Mouse (Mus musculus) midbrain, embryonic 13.5 days (tissue): ENCODE data around the gene Zfp319. TPM values are rescaled to one million over a fixed set of nuclear protein-coding genes. Genes with fewer than 3 reads are reported as not detected.
"Not testable (repeated sequence)": the region's sequence is repeated elsewhere in the genome, so short reads cannot be mapped to it uniquely, and the experiment has no call there.

Experiments used
- ATAC-seq: fragments of 200-750 bp; cut with Nextera tagmentation; 2 replicates; pipeline ENCODE4 v1.8.0; 2017; ENCODE audit warnings: mild to moderate bottlenecking, moderate TSS enrichment, moderate library complexity
- H3K27ac ChIP-seq: fragments of 300-500 bp; sonication (generic); 2 replicates; pipeline ENCODE4 v1.5.1; 2015; ENCODE audit warnings: inconsistent platforms, mild to moderate bottlenecking, moderate library complexity
- H3K27me3 ChIP-seq: fragments of 300-500 bp; sonication (generic); 2 replicates; pipeline ENCODE4 v1.6.1; 2015; ENCODE audit warnings: mild to moderate bottlenecking, inconsistent platforms
- H3K36me3 ChIP-seq: fragments of 300-500 bp; sonication (generic); 2 replicates; pipeline ENCODE4 v1.6.1; 2015; ENCODE audit warnings: mild to moderate bottlenecking, inconsistent platforms
- H3K4me1 ChIP-seq: fragments of 300-500 bp; sonication (generic); replicated peaks from 2 replicates; pipeline ENCODE4 v1.6.1; 2015; ENCODE audit warnings: inconsistent platforms
- H3K4me2 ChIP-seq: fragments of 300-500 bp; sonication (generic); replicated peaks from 2 replicates; pipeline ENCODE4 v1.6.1; 2015; ENCODE audit warnings: moderate library complexity, mild to moderate bottlenecking, inconsistent platforms
- H3K4me3 ChIP-seq: fragments of 300-500 bp; sonication (generic); replicated peaks from 2 replicates; pipeline ENCODE4 v1.5.1; 2015; ENCODE audit warnings: mild to moderate bottlenecking, inconsistent platforms
- H3K9ac ChIP-seq: fragments of 300-500 bp; sonication (generic); replicated peaks from 2 replicates; pipeline ENCODE4 v1.6.1; 2015; ENCODE audit warnings: mild to moderate bottlenecking, inconsistent platforms
- H3K9me3 ChIP-seq: fragments of 300-500 bp; sonication (generic); 2 replicates; pipeline ENCODE4 v1.6.1; 2016; ENCODE audit warnings: mild to moderate bottlenecking, inconsistent platforms
- WGBS: fragments of 180-500 bp; shearing (Covaris S2); methylation state at CpG from one replicate; pipeline ENCODE4 v1.1.7; 2015; 5-methylcytosine and 5-hydroxymethylcytosine counted together
- polyA plus RNA-seq: library from polyadenylated mRNA; unstranded; fragments of >200 nt; fragmentation: Nextera tagmentation; extraction: Ambion mirVana; gene quantifications from 2 replicates; pipeline ENCODE4 v1.2.1, GENCODE M21; 2015

Gene Zfp319
- polyA plus RNA-seq = 18.3 and 19.5 TPM in 2 replicates

GRCm38 (mm10) chr8:95331720-95332436, at the start of gene Zfp319, which contains the start of gene Usb1:
Gene Zfp319 (minus strand): TSS chr8:95331950.
Gene Usb1 (plus strand): TSS chr8:95332284.
- Histone ChIP-seq H3K27ac (peak within 1 kb of the TSS; percentile 92), H3K9me3 (no peaks in the 10 kb centered on the region), H3K27me3 (no peaks in the 10 kb centered on the region), H3K9ac (peak within 1 kb of the TSS; percentile 98), H3K4me3 (peak within 1 kb of the TSS; percentile 85), H3K4me2 (peak within 1 kb of the TSS; percentile 85), H3K4me1 (peaks cover 31% of the 10 kb centered on the region), H3K36me3 (peaks cover 36% of the 10 kb centered on the region)
- peak; percentile 94 for ATAC-seq
- WGBS = under 1% methylated on average over 77 of the region's 80 CpGs

GRCm38 (mm10) chr8:95380953-95381352, 49.2 kb upstream of the Zfp319 start:
- H3K9me3 ChIP-seq = 0 out of 2 replicates have a peak, but pooled peaks cover 3% of the 10 kb centered on the region
- no peaks in the 10 kb centered on the region for H3K27me3 ChIP-seq
- H3K4me1 ChIP-seq = no peaks in the 10 kb centered on the region
- H3K9ac ChIP-seq = no peak overlapping the region
- H3K4me3 ChIP-seq = no peak overlapping the region
- H3K36me3 ChIP-seq = no peaks in the 10 kb centered on the region
- no peak overlapping the region for H3K27ac ChIP-seq
- ATAC-seq = no peak
- no peak overlapping the region for H3K4me2 ChIP-seq

DNA sequence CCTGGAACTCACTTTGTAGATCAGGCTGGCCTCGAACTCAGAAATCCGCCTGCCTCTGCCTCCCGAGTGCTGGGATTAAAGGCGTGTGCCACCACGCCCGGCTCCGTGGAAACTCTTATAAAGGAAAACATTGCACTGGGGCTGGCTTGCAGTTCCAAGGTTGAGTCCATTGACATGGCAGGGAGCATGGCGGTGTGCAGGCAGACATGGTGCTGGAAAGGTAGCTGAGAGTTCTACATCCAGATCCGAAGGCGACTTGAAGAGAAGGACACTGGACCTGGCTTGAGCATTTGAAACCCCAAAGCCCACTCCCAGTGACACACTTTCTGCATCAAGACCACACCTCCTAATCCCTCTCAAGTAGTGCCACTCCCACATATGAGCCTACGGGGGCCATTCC, 47.2 kb upstream of the Zfp319 start:
- not testable (repeated sequence) for ATAC-seq, H3K36me3 ChIP-seq, H3K4me3 ChIP-seq, H3K27ac ChIP-seq, H3K9me3 ChIP-seq, H3K4me1 ChIP-seq, H3K27me3 ChIP-seq, H3K4me2 ChIP-seq, H3K9ac ChIP-seq
- 96% methylated on average over 11 of the region's 11 CpGs for WGBS

DNA sequence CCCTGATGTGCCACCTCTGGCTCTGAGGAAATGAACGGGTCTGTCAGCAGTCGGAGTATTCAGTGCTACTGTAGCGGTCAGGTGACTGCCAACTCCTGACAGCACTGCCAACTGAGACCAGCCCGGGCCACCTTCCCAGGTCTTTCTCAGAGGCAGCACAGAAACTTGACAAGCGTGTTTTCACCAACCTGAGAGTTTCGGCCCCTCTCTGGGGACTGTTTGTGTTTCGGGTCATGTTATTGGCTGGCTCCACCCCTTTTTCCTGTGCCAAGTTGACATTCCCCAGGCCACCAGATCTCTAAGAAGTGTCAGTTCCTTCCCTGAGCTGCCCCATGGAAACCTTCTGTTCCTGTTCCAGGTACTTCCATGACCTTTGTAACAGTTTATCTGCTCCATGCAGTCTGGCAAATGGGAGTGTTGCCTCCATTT, 46.1 kb upstream of the Zfp319 start:
- H3K4me1 ChIP-seq = no peaks in the 10 kb centered on the region
- H3K27me3 ChIP-seq = no peaks in the 10 kb centered on the region
- no peak overlapping the region for H3K9ac ChIP-seq
- H3K4me2 ChIP-seq = no peak overlapping the region
- ATAC-seq = no peak
- peaks cover 11% of the 10 kb centered on the region for H3K36me3 ChIP-seq
- H3K27ac ChIP-seq = no peak overlapping the region
- no peak overlapping the region for H3K4me3 ChIP-seq
- WGBS = 73% methylated on average over 7 of the region's 7 CpGs
- H3K9me3 ChIP-seq = 0 out of 2 replicates have a peak, but pooled peaks cover 3% of the 10 kb centered on the region

DNA sequence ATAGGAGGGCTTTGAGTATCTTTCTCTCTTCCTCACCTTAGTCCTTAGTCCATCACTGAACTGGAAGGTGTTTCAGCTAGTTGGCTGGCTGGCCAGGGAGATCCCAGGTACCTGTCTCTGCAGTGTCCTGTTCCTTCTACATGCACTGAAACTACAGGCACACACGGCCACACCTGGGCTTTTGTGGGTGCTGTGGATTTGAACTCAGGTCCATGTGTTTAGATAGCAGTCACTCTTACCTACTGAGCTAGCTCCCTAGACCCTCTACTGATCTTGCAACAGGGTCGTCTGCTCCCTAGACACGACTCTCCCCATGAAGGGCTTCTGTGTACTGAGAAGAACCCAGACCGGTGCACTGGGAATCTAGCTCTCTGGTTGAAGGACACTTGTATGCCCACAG, 45.4 kb upstream of the Zfp319 start:
- Histone ChIP-seq H3K27me3 (no peaks in the 10 kb centered on the region), H3K36me3 (peaks cover 19% of the 10 kb centered on the region), H3K9ac (no peak overlapping the region), H3K4me3 (no peak overlapping the region), H3K4me1 (no peaks in the 10 kb centered on the region), H3K4me2 (no peak overlapping the region), H3K27ac (no peak overlapping the region), H3K9me3 (0 out of 2 replicates have a peak, but pooled peaks cover 3% of the 10 kb centered on the region)
- no peak for ATAC-seq
- WGBS = 83% methylated on average over 4 of the region's 4 CpGs

- Histone ChIP-seq H3K4me2 (no peak overlapping the region), H3K27ac (no peak overlapping the region), H3K9me3 (0 out of 2 replicates have a peak, but pooled peaks cover 3% of the 10 kb centered on the region), H3K4me1 (no peaks in the 10 kb centered on the region), H3K4me3 (no peak overlapping the region), H3K27me3 (no peaks in the 10 kb centered on the region), H3K9ac (no peak overlapping the region), H3K36me3 (peaks cover 25% of the 10 kb centered on the region)
- ATAC-seq = no peak
- WGBS = 88% methylated on average over 12 of the region's 12 CpGs
Measured at GRCm38 (mm10) chr8:95376309-95376999, 44.7 kb upstream of the Zfp319 start.

GRCm38 (mm10) chr8:95375374-95375930, 43.7 kb upstream of the Zfp319 start:
- H3K9me3 ChIP-seq = 0 out of 2 replicates have a peak, but pooled peaks cover 3% of the 10 kb centered on the region
- 94% methylated on average over 7 of the region's 7 CpGs for WGBS
- ATAC-seq = no peak
- no peaks in the 10 kb centered on the region for H3K27me3 ChIP-seq
- H3K27ac ChIP-seq = no peak overlapping the region
- no peak overlapping the region for H3K4me3 ChIP-seq
- H3K9ac ChIP-seq = no peak overlapping the region
- H3K4me1 ChIP-seq = no peaks in the 10 kb centered on the region
- H3K4me2 ChIP-seq = no peak overlapping the region
- peaks cover 35% of the 10 kb centered on the region for H3K36me3 ChIP-seq

DNA sequence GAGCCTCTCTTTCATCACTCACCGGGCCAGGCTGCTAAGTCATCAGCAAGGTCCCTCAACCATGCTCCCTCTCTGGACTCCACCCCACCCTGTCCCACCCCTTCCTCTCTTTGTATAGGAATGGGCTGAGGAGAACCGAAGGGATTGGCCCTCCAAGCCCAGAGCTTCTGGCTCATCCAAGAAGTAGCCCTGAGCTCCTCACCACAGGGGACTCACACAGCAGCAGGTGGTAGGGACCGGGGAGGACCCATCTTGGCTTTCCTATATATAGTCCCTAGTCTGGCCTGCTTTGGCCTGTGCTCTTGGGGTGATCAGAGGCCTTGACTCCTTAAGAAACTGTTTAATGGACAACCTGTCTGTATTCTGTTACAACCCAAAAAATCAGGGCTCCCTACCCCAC, 42.7 kb upstream of the Zfp319 start:
- Histone ChIP-seq H3K27ac (no peak overlapping the region), H3K4me2 (no peak overlapping the region), H3K9me3 (0 out of 2 replicates have a peak, but pooled peaks cover 3% of the 10 kb centered on the region), H3K4me1 (no peaks in the 10 kb centered on the region), H3K9ac (no peak overlapping the region), H3K4me3 (no peak overlapping the region), H3K36me3 (peaks cover 46% of the 10 kb centered on the region), H3K27me3 (no peaks in the 10 kb centered on the region)
- WGBS = 83% methylated on average over 3 of the region's 3 CpGs
- no peak for ATAC-seq

DNA sequence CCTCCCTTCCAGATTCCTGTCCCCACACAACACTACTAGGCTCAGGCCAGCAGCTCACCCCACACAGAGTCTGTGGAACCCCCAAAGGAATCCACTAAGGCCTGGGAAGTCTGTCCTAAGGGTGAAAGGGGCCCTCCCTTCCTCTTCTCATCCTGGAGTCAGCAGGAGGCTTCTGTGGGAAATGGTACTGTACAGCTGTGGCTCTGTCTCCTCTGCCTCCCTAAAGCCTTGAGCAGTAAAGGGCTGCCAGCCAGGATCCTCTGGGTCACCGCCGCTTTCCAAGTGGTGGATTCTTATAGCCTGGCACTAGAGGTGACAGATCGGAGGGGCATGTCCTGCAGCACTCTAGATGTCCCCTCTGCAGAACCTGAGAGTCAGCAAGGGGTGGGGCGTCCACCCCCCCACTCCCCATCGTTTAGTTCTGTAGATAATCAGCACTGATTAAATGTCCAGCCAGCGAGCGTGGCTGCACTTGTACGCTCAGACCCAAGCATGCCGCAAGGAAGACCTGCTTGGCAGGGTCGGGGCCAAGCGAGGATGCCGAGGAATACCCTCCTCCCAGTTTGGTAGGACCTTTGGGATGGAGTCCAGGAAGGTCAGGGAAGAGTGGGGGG, 41.7 kb upstream of the Zfp319 start:
- 88% methylated on average over 12 of the region's 12 CpGs for WGBS
- Histone ChIP-seq H3K4me1 (no peaks in the 10 kb centered on the region), H3K27ac (no peak overlapping the region), H3K27me3 (no peaks in the 10 kb centered on the region), H3K9ac (no peak overlapping the region), H3K4me3 (no peak overlapping the region), H3K36me3 (peaks cover 55% of the 10 kb centered on the region), H3K9me3 (no peaks in the 10 kb centered on the region), H3K4me2 (no peak overlapping the region)
- no peak for ATAC-seq

DNA sequence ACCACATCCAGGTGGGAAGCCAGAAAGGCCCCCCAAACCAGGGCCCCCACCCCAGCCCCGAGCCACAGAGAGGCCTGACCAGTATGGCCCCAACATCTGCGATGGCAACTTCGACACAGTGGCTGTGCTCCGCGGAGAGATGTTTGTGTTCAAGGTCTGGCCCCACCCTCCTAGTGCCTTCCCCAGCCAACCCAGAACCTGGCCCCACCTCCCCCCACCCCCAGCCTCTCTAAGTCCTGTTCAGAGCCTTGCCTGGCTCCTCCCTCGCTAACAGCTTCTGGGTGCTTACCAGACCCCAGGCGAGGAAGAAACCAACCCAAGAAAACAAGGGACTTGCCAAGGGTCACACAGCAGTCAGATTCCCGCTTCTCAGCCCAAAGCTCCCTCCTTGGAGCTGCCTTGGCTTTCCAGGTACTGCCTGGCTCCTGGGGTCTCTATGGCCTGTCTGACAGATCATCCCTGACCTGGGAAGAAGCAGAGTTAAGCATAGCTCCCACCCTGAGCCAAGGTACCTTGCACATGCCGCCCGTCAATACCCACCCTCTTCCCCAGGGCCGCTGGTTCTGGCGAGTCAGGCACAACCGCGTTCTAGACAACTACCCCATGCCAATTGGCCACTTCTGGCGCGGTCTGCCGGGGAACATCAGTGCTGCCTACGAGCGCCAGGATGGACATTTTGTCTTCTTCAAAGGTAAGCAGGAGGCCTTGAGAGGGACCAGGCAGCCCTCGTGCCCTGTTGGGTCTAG, 38.0 kb upstream of the Zfp319 start:
- 55% methylated on average over 20 of the region's 20 CpGs for WGBS

DNA sequence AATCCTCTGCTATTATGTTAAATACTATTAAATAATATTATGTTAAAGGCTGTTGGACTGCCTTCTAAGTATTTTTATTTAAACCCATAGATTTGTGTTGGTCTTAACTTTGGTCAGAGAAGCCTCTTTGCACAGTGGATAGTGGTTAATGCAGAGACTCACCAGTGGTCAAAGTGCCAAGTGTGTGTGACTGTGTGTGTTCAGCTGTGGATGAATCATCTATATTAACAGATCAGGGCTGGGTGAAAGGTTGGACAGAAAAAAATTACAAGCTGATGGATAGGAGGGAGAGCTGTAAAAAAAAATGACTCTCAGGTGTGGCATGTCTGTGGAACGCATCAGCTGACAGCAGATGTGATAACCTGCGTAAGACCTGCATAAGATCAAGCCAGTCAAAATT, 32.1 kb upstream of the Zfp319 start:
- WGBS = 94% methylated on average over 2 of the region's 2 CpGs

More for the DNA sequence above, 38.0 kb upstream of the Zfp319 start:
- ATAC-seq = no peak
- H3K27me3 ChIP-seq = no peaks in the 10 kb centered on the region
- H3K9me3 ChIP-seq = no peaks in the 10 kb centered on the region
- H3K4me3 ChIP-seq = no peak overlapping the region
- peaks cover 67% of the 10 kb centered on the region for H3K36me3 ChIP-seq
- no peaks in the 10 kb centered on the region for H3K4me1 ChIP-seq
- no peak overlapping the region for H3K9ac ChIP-seq
- no peak overlapping the region for H3K4me2 ChIP-seq
- no peak overlapping the region for H3K27ac ChIP-seq

More for the DNA sequence above, 32.1 kb upstream of the Zfp319 start:
- Histone ChIP-seq H3K36me3 (peaks cover 19% of the 10 kb centered on the region), H3K4me3 (no peak overlapping the region), H3K9me3 (peaks cover 3% of the 10 kb centered on the region; the same call in 1 of the 2 replicates), H3K4me2 (no peak overlapping the region), H3K27me3 (no peaks in the 10 kb centered on the region), H3K9ac (no peak overlapping the region), H3K27ac (no peak overlapping the region), H3K4me1 (peaks cover 25% of the 10 kb centered on the region)
- no peak for ATAC-seq
